Mouse (Mus musculus) lung, postnatal 14 days (tissue): ENCODE data around the gene Tbc1d15.

Experiments used
- DNase-seq: peaks from one replicate; pipeline ENCODE4 v3.0.0; 2021

Tbc1d15 gene

DNA sequence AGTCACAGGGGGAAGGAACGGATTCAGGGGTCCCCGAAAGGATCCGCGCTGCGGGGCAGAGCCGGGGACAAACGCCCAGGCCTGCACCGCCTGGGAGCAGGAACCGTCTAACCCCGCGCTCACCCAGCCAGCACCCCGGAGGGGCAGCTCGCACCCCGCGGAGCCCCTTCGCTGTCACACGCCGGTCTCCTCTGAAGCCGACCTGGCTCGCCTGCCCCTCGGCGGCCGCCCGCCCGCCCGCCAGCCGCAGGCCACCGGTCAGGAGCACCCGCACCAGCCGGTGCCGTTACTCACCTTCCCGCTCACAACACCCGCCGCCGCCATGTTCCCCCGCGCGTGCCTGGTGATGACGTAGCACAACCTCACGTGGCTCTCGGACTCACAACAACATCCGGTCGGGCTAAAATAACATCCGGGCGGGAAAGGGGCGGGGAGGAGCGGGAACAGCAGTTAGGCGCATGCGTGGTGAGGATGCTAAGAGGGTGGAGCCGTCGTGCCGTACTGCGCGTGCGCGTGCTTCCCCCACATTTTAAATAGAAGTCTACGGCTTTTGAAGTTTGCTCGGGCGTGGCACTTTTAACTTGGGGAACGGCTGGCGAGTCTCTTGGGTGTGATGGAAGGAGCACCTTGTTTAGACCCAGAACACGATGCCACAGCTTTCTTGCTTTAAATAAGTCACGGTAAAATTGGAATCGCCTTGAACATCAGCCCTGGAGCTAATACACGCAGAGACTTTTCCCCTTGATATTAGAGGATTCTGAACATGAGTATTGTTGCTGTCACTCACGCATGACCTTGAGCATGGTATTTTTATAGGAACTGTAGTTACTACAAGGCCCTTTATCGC, at the start of gene Tbc1d15:
Tbc1d15 (minus strand) TSS at position 380 of the 847 bp plus-strand sequence.
- peak; percentile 99 for DNase-seq

DNA sequence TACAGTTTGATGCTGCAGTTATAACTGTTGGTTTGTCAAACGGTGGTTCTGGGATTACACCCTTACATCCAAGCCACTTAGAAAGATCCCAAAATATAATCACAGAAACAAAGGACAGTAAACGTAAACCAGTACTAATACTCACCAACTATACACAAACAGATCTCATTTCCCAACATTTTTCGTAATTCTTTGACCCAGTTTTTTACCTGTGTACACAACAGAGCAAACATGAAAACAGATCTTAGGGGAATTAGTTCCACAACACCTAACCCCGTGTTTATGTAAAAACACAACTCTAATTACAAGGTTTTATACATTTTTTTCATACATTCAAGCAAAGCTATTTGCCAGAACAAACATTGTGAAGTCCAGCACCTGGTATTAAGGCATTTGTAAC, 47.4 kb upstream of the Tbc1d15 start:
- no peak for DNase-seq

DNA sequence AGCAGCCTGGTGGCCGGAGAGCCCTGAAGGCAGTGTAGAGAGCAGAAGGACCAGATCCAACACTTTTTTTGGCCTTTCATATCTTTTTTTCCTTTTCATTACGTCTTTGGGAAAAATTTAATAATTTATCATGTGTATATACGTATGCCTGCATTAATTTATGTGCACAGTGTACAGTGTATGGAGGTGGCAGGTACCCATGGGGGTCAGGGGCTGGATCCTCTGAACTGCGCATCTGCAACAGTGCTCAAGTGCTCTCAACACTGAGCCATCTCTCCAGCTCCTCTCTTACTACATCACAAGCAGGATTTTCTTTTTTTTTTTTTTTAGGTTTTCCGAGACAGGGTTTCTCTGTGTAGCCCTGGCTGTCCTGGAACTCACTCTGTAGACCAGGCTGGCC, 46.3 kb upstream of the Tbc1d15 start:
- no peak for DNase-seq

DNA sequence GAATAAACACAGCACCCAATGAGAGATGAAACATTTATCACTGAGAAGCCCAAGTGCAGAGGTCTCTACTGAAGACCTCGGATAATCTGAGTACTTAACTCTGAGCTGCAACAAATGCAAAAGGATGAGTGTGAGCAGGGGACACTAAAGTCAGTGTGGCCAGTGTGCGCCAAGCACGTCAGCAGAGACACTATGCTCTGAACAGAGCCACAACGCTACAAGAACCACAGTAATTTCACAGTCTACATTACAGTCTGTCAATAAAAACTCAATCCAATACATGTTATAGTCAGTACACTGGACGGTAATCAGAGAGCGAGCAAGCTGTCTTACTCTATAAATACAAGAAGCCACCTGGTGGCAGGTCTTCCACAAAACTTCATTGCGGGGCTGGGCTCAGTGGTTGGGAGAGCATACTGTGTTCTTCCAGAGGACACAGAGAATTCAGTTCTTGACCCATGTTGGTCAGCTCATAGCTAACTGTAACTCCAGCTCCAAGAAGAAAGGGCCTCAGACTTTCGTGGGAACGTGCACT, 45.2 kb upstream of the Tbc1d15 start:
- no peak for DNase-seq

DNA sequence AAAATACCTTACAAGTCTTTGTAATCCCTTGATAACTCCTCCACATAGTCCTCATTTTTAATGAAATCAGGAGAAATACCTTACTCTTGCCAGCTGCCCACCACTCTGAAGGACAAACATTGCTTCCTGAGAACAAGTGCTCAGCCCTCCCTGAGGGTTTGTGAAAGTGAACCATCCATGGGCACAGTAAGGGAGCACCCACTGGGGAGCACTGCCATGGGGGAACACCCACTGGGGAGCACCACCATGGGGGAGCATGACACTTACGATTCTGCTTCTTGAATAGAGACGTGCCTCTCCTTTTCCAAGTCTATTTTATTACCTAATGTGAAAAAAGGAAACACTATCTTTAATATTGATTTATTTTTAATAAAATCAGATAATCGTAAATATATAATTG, 43.9 kb upstream of the Tbc1d15 start:
- no peak for DNase-seq

DNA sequence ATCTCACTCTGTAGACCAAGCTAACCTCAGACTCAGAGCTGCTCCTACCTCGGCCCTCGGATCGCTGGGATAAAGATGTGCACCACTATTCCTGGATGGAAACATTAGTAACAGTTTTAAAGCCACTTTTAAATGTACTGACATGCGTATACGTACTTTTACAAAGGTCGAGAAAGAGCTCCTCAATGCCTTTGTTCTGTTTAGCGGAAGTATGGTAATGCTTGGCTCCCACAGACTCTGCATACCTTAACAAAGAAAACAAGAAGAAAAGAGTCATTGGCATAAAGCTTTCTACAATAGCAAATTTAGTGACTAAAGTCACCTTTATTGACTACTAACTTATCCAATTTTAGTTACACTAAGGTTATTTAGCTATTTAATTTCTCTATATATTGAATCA, 43.4 kb upstream of the Tbc1d15 start:
- no peak for DNase-seq

DNA sequence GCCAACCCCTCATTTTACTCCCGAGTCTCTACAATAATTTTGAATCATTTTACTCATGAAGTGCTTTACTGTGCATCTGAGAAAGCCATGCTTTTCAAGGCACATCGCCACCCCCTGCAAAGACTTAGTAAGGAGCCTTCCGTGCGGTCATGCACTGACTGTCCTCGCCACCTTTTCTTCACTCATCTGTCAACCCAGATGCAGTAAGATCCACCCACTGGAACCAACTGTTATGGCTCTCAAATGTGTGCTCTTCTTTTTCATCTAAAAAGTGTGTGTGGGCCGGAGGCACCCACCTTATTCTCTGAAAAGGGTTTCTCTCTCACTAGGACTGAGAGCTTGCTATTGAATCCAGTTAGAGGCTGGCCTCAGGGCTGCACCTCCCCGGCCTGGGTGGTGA, 42.7 kb upstream of the Tbc1d15 start:
- DNase-seq: no peak

DNA sequence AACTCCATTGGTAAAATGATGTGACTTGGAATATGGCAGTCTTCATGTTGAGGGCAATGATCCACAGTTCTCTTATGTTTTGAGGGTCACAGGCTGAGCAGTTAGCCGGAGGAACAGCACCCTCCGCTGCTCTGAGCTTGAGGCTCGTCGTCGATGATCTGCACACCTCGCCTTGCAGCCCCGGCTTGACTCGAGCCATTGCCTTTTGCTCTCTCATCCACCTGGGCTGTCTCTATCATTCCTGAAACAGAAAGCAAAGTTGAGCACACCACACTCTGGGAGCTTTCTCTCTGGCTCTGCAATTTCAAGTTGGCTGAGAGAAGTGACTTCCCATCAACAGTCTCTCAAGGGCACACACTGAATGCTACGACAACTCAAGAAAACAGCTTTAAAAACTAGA, 39.4 kb upstream of the Tbc1d15 start:
- DNase-seq: no peak

DNA sequence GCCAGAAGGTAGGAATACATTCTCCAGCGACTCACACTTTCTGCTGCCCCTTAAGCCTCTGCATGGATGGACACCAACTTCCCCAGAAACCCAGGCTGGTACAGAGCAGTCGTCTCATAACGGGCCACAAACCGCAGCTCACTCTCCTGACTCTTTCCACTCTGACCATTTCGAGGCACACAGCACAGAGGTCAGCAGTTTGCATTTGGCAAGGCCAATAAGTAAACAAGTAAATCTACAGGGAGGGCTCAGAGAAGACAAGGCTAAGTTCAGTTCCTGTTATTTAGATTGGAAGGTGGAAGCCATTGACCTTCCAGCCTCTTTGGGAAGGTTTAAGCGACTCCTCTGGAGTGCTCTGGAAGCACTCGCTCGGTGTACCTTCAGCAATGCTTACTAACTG, 37.6 kb upstream of the Tbc1d15 start:
- DNase-seq: no peak

DNA sequence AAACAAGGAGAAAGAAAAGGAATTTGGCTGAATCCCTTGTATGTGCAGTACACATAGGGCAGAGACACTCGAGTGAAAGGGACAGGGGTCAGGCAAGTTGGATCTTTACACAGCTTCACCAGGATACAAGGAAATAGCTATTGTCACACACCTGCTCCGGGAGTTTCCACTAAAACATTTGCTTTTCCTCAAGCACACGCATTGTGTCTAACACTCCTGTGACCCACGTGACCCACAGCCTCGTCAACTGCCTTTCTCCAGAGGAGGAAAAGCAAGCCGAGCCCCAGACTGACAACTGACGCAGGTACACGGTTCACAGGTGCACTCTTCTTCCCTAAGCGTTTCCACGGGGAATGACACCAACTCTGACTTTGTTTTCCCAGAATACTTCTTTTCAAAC, 32.9 kb upstream of the Tbc1d15 start:
- DNase-seq: no peak

DNA sequence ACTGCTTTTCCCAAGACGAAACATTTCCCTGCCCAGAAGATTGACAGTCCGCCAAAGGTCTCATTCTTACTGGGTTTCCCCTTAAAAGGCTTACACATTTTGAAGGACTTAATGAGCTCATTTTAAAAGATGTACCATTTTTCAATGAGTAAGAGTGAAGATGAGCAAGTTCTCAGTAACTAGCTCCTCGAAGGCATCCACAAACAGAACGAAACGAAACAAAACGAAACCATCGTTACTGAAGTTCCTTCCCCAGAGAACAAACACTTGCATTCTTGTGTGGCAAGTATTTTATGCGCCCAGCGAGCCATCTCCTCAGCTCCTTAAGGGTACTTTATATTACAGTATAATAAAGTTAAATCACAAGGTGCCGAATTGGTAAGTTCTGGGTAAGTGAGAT, 30.1 kb upstream of the Tbc1d15 start:
- DNase-seq: no peak

DNA sequence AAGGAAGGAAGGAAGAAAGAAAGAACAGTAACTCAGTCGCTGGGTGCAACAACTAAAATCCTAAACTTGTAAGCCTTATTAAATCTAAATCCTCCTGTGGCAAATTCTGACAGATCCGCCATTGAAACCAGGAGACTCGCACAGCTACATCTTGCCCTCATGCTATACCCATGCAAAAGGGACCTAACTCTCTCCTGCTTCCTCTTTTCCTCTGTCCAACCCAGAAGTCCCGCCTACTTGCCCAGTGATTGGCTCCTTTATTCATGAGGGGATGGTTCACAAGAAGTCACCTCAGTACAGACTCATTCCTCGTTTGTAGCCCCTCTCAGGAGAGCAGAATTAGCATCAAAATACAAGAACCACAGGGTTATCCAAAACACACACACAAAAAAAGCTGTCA, 20.4 kb upstream of the Tbc1d15 start:
- DNase-seq: no peak

DNA sequence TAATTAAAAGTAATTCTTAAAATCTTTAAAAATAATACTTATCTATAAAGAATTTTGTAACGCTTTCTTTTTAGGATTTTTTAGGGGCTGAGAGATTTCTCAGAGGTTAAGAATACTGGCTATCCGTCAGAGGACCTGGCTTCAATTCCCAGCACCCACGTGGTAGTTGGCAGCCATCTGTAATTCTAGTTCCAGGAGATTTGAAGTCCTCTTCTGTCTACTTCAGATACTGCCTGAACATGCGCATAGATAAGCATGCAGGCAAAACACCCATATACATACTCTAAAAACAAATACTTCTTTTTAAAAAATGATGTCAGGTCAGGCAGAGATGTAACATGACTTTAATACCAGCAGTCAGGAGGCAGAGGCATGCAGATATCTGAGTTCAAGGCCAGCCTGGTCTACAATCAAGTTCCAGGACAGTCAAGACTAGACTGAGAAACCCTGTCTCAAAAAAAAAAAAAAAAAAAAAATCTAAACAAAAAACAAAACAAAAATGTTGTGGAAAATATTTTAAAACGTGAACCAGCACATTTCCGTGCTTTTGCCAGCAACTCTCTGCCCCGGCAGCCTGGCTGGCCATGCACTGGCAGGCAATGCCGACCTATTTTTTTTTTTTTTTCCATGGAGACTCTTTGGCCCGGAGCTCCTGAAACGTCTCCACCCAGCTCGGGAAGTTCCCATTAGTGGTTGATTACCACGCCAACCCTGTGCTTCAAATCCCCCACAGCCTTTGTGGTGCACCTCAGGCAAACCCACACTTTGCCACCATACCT, 19.5 kb upstream of the Tbc1d15 start:
- DNase-seq: no peak

DNA sequence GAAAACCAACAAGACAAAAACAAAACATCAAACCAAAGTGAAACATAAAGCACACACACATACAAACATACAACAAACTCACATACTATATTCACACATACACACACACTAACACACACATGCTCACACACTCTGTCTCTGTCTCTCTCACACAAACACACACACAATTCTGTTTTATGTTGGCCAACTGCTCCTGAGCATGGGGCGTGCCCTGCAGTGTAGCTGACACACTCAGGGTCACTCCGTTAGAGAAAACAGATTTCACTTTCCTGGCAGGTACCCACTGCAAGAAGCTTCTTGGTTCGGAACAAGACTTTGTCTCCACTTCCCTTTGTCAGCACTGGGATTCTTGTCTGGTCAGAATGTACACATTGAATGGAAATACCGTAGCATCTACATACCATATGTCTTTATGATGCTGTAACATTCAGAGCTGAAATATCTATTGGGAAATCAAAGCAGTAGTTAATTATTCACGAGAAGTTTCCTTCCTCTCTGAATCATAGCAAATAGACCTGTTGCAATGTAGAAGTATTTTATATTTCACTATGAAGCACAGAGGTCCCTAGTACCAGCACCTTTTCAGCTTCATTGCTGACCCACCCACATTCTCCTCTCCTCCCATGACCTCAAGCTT, 11.8 kb upstream of the Tbc1d15 start:
- DNase-seq: no peak

DNA sequence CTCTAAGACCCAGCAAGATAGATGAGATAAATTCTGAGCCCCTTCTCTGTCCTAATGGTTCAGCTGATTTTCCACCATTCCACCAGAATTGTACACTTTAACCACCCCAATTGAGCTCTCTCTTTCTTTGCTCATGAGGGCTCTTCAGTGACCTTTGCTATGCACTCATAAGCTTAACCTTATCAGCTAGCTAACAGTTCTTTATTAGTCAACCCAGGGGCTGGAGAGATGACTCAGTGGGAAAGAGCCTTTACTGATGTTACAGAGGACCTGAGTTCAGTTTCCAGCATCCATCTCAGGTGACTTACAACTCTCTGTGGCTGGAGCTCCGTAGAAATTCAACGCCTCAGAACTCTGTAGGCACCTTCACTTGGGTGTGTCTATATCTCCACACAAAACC, 11.0 kb upstream of the Tbc1d15 start:
- no peak for DNase-seq

DNA sequence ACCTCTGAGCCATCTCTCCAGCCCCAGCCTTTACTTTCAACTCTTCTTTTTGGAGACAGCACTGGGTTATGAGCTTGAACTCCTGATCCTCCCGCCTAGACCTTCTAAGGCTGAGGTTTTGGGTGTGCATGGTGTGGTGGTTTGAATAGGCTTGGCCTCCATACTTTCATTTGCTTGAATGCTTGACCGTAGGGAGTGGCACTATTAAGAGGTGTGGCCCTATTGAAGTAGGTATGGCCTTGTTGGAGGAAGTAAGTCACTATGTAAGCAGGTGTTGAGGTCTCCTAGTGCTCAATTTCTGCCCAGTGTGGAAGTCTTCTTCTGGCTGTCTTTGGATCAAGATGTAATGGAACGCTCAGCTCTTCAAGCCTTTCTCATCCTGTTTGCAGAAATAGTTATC, 10.2 kb upstream of the Tbc1d15 start:
- DNase-seq: no peak

DNA sequence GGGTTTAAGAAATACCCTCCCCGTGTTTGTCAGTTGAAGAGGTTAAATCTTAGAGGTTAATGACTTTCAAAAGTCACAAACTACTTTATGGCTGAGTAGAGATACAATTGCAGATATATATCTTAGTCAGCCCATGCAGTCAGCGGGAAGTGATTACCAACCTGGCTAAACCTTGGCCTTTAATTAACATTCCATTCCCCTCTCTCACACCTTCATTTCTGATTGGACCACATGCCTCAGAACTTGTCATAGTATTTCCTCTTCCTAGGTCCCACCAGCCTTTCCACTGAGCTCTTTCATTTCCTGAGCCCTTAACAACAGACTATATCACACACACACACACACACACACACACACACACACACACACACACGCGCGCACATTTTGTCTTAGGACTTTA, 4.9 kb upstream of the Tbc1d15 start:
- DNase-seq: no peak

DNA sequence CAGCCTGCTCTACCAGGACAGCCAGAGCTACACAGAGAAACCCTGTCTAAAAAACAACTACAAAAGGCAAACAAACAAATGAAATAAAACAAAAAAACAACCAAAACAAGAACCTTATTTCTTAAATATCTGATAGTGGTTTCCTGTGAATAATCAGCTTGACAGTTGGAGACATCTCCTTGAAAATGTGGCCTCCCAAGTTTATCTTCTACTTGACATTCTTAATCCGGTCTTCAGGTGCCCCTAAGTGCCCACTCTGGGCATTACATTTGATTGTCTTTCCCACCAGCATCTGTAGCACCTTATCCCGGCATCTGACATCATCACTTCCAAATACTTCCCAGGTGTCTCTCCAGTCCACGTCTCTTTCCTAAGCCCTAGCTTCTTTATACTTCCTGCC, 2.3 kb upstream of the Tbc1d15 start:
- DNase-seq: no peak

DNA sequence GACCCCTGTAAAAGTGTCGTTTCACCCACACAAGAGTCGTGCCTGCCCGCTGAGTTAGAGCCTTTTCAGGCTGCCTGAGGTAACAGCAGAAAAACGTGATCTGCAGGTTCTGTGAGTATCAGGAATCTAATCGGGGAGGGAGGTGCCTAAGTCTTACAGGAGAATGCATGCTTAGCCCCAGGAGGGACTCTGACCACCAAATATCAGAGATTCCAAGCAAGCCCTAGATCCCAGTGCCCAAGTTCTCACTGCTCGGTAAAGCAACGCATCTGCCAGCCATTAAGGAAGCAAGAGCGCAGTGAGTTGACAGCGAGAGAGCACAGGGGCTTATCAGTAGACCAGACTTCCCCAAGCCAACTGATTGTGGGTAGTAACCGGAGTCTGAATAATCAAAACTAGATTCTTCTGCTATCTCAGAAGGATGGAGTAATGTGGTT, 1.1 kb upstream of the Tbc1d15 start:
- peak; percentile 40 for DNase-seq

DNA sequence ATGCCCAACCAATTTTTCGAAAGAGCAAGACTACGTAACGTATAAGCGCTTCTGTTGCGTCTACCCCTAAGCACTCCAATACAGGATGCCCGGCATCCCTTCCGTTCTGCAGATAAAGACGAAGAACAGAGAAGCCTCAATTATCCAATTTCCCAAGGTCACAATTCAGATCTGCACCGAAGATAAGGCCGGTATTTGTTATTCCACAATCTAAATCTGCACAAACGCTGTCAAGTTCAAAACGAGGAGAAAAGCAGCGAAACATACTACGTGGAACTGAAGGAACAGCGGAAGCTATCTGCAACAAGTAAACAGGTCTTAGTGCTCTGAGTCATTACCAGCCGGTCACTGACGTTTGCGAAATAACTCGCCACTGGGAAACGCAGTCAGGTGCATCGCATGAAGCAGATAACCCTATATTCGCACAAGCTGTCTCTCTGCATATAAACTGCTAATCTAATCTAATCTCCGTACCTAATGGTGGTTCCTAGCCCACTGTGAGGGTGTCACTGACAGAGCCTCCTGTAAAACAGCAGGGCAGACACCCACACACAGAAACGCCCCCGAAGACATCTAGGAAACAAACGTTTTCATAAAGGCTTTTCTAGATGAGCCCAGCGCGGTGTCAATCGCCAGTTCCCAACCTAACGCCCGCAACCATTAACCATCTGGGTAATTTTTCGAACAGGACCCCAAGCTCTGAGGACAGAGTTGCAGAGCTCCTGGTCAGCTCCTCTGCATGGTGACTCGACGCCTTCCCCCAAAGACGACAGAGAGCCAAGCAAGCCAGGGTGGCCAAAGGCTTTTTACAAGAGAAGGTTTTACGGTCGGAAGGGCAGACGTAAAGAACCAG, 806 bp downstream of the Tbc1d15 start:
- DNase-seq: no peak

DNA sequence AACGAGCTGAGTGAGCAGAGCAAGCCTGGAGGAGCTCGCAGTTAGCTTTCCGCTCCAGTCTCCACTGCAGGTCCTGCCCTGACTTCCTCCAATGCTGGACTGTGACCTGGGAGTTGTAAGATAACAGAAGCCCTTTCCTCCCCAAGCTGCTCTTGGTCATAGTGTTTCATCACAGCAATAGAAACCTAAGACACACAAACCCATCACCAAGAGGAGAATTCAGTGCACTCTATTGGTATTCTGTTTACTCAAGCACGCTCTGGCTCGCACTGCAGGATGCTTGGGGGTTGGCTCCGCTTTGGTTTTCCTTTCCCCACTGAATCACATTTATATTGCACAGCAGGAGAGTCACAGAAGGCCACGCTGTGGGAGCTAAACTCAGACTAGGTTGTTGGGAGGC, 3.2 kb downstream of the Tbc1d15 start:
- no peak for DNase-seq

DNA sequence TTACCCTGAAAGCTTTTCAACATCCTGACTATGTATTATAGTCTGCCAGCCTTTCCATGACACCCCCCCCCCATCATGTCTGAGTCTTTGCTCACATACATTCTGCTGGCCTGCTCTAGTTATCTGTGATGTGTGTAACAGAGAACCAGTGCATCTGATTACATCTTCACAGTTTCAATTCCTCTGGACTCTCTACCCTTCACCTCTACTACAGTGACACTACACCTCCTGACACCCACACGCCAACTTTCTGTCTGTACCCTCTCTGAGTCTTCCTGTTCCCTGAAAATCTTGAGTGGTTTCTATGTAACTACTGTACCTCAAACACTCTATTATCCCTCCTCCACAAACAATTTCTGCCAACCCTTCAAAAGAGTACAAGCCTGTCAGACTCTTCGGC, 5.8 kb downstream of the Tbc1d15 start:
- no peak for DNase-seq
